Mouse (Mus musculus) limb, embryonic 13.5 days (tissue): ENCODE measurements around the gene Tceal8. TPM values are rescaled to one million over a fixed set of nuclear protein-coding genes. Genes with fewer than 3 reads are reported as not detected.

Experiments
- microRNA-seq: library from miRNA; unstranded; fragments of <30 nt; microRNA quantifications from one replicate; pipeline ENCODE4, GENCODE M21; 2016
- polyA plus RNA-seq: library from polyadenylated mRNA; unstranded; fragments of >200 nt; fragmentation: Nextera tagmentation; extraction: Ambion mirVana; gene quantifications from 2 replicates; pipeline ENCODE4 v1.2.1, GENCODE M21; 2015

The Tceal8 gene
- polyA plus RNA-seq, 1 experiment from 2014 or later = 217 TPM

Small RNAs within 50 kb of the gene (microRNA-seq; reads per million reads assigned to microRNA genes)
- gene Mir6383 = not detected

Other genes with a start within 250 kb of the Tceal8 start
- 101 and 106 TPM in 2 replicates for gene Arxes2, start 178.5 kb downstream of the Tceal8 start, polyA plus RNA-seq
- 47.3 and 50.5 TPM in 2 replicates for gene Arxes1, start 139.0 kb downstream of the Tceal8 start, polyA plus RNA-seq
- 143 and 161 TPM in 2 replicates for gene Bex2, start 104.1 kb downstream of the Tceal8 start, polyA plus RNA-seq
- gene Nxf3, start 87.1 kb downstream of the Tceal8 start, polyA plus RNA-seq = not detected in 2 replicates
- 59.2 and 60.1 TPM in 2 replicates for gene Bex4, start 33.3 kb downstream of the Tceal8 start, polyA plus RNA-seq
- 13.1 and 14.0 TPM in 2 replicates for gene Tceal5, start 31.5 kb upstream of the Tceal8 start, polyA plus RNA-seq
- 49.4 and 53.9 TPM in 2 replicates for gene Tceal7, start 42.4 kb upstream of the Tceal8 start, polyA plus RNA-seq
- 102 and 103 TPM in 2 replicates for gene Bex1, start 43.2 kb upstream of the Tceal8 start, polyA plus RNA-seq
- 709 and 736 TPM in 2 replicates for gene Tceal9, start 72.7 kb upstream of the Tceal8 start, polyA plus RNA-seq
- 543 and 554 TPM in 2 replicates for gene Bex3, start 97.9 kb upstream of the Tceal8 start, polyA plus RNA-seq